Mouse (Mus musculus) liver, adult (tissue): ENCODE results near the gene Usp50.

ENCODE experiments used
- GATA4 ChIP-seq: IDR thresholded peaks from 2 replicates; pipeline ENCODE4 v1.6.1; 2014; ENCODE audit warnings: mild to moderate bottlenecking, low read length; ENCODE audit not compliant: insufficient replicate concordance

Usp50 gene

GRCm38 (mm10) chr2:126706759-126707437 lies 76.4 kb downstream of the Usp50 start, which contains the start of gene Usp8:
Usp8 (plus strand) TSS chr2:126707328.
- peak; percentile 64; the same call in 1 of the 2 replicates for TF ChIP-seq GATA4

GRCm38 (mm10) chr2:126695285-126695684 lies 88.0 kb downstream of the Usp50 start:
- no peak for TF ChIP-seq GATA4

- no peak for TF ChIP-seq GATA4
Observed at GRCm38 (mm10) chr2:126691290-126691689, 92.0 kb downstream of the Usp50 start.

GRCm38 (mm10) chr2:126682937-126683336 lies 100.3 kb downstream of the Usp50 start:
- no peak for TF ChIP-seq GATA4

GRCm38 (mm10) chr2:126682333-126682732 lies 100.9 kb downstream of the Usp50 start:
- no peak for TF ChIP-seq GATA4

- no peak for TF ChIP-seq GATA4
Observed at GRCm38 (mm10) chr2:126677366-126677765, 105.9 kb downstream of the Usp50 start.

- TF ChIP-seq GATA4: no peak
Observed at GRCm38 (mm10) chr2:126676122-126676515, 107.2 kb downstream of the Usp50 start, which contains the start of gene Gabpb1. Gabpb1 (minus strand) TSS chr2:126676337.

- no peak for TF ChIP-seq GATA4
Observed at GRCm38 (mm10) chr2:126675169-126676121, 107.8 kb downstream of the Usp50 start.

- TF ChIP-seq GATA4: no peak
Observed at GRCm38 (mm10) chr2:126674441-126675168, 108.7 kb downstream of the Usp50 start.

GRCm38 (mm10) chr2:126673317-126674242 lies 109.7 kb downstream of the Usp50 start:
- no peak for TF ChIP-seq GATA4

- TF ChIP-seq GATA4: peak; percentile 11; the same call in 1 of the 2 replicates
Observed at GRCm38 (mm10) chr2:126668621-126669252, 114.5 kb downstream of the Usp50 start.

- TF ChIP-seq GATA4: no peak
Observed at GRCm38 (mm10) chr2:126665984-126666383, 117.3 kb downstream of the Usp50 start.

- TF ChIP-seq GATA4: no peak
Observed at GRCm38 (mm10) chr2:126663481-126663880, 119.8 kb downstream of the Usp50 start.
